Comparison of ENCODE assay signal across 19 mouse cellular contexts in genomic region chr7:73307586-73308490, GRCm38 (mm10).
A peak's percentile ranks its signal among the peaks of the same experiment; 100 is the strongest.
DNase-seq lines count a peak whose midpoint lies in the region; ATAC-seq and TF ChIP-seq lines count a peak whose summit lies in the region.
"Had no signal": no experiment of that assay in that cellular context is flagged by ENCODE, and none has a peak within 500 bp of the region (broad histone marks: within the 10 kb centered on the region; RNA-seq: fewer than 3 reads in every experiment).

No protein-coding gene starts in this region.

- in situ Hi-C loops in Patski (cut with MboI; ENCODE audit: low pct_unique_long_range_greater_than_20kb) = no loop called here

- peak; percentile 88 for ATAC-seq in kidney, embryonic 14.5 days (ENCODE audit: low FRiP score, low TSS enrichment)
- peak; percentile 68 for ATAC-seq in Patski
- ATAC-seq in limb, embryonic 11.5 days (ENCODE audit: insufficient number of reproducible peaks, low FRiP score, low TSS enrichment, low read depth) = 0 out of 2 replicates have a peak, but pooled peaks have one; percentile 12

- H3K4me2 ChIP-seq in kidney, embryonic 14.5 days (replicated peaks; ENCODE audit: low read depth, low read length) = no peak overlapping the region
- H3K4me2 ChIP-seq in limb, embryonic 11.5 days (ENCODE audit: low read depth, severe bottlenecking) = no peak overlapping the region
- H3K4me2 ChIP-seq: heart, embryonic 13.5 days had no signal

- DNase-seq in kidney, postnatal 14 days = no peak
- DNase-seq in Patski (ENCODE audit: low read depth, low spot score) = peak; percentile 46
- DNase-seq in embryo, embryonic 10.5 days (ENCODE audit: low spot score) = peak; percentile 60
- DNase-seq in limb, embryonic 11.5 days (ENCODE audit: low spot score) = no peak
- DNase-seq in urinary bladder, adult 18-20 months (ENCODE audit: low spot score in 2 of 2) = no peak
- DNase-seq in spleen, adult 18-20 months = no peak
- DNase-seq: adrenal gland, adult 8-10 months; cerebellum, adult 2 months; gastrocnemius, postnatal 25 days; kidney, adult 9 months; lung, adult 2 months; lung, postnatal 4 days; right cerebral cortex, postnatal 4 days; thymus, adult 18-20 months had no signal

- H3K4me1 ChIP-seq in kidney, embryonic 14.5 days (ENCODE audit: control insufficient read depth, insufficient read depth, low read length) = peaks cover 11% of the 10 kb centered on the region
- peaks cover 7% of the 10 kb centered on the region for H3K4me1 ChIP-seq in limb, embryonic 11.5 days (ENCODE audit: control insufficient read depth, insufficient read depth, low read length)

- H3K4me3 ChIP-seq in kidney, embryonic 14.5 days (ENCODE audit: low read length) = no peak overlapping the region
- H3K4me3 ChIP-seq in limb, embryonic 11.5 days (ENCODE audit: low read depth, low read length) = no peak overlapping the region
- H3K4me3 ChIP-seq: erythroblast, embryonic 14.5 days; heart, embryonic 13.5 days; myocyte had no signal

- H3K9me3 ChIP-seq in kidney, embryonic 14.5 days (ENCODE audit: control insufficient read depth, low read length) = no peaks in the 10 kb centered on the region
- no peaks in the 10 kb centered on the region for H3K9me3 ChIP-seq in limb, embryonic 11.5 days (ENCODE audit: control insufficient read depth, low read length)
- H3K9me3 ChIP-seq: heart, embryonic 13.5 days had no signal

- 30% methylated on average over 13 of the region's 13 CpGs for WGBS in kidney, embryonic 14.5 days
- 43% methylated on average over 13 of the region's 13 CpGs for WGBS in limb, embryonic 11.5 days

- CTCF ChIA-PET in Patski (lab: Charles Lee) = interaction anchor here (1.0 kb wide), 1 partner anchor 11 kb away, joined by 3 read pairs; no protein-coding TSS in a partner anchor

- no peak overlapping the region for H3K27ac ChIP-seq in kidney, embryonic 14.5 days (ENCODE audit: low read depth, low read length)
- H3K27ac ChIP-seq in limb, embryonic 11.5 days (replicated peaks; ENCODE audit: low read depth, low read length) = no peak overlapping the region
- H3K27ac ChIP-seq: heart, embryonic 13.5 days had no signal

- TF ChIP-seq CTCF in Patski (IDR thresholded peaks at IDR 0.05) = no peak

- POLR2A ChIA-PET in Patski (lab: Charles Lee) = no interaction called here

- H3K36me3 ChIP-seq in kidney, embryonic 14.5 days (ENCODE audit: control insufficient read depth, insufficient read depth, low read length) = no peaks in the 10 kb centered on the region
- no peaks in the 10 kb centered on the region for H3K36me3 ChIP-seq in limb, embryonic 11.5 days (ENCODE audit: control insufficient read depth, insufficient read depth, low read length)
- H3K36me3 ChIP-seq: G1E; heart, embryonic 13.5 days had no signal

- H3K9ac ChIP-seq in kidney, embryonic 14.5 days (ENCODE audit: low read depth, low read length) = no peak overlapping the region
- H3K9ac ChIP-seq in limb, embryonic 11.5 days (ENCODE audit: low read length) = no peak overlapping the region
- H3K9ac ChIP-seq: heart, embryonic 13.5 days had no signal

- H3K27me3 ChIP-seq in kidney, embryonic 14.5 days (ENCODE audit: control insufficient read depth, insufficient read depth, low read length) = no peaks in the 10 kb centered on the region; the same call in none of the 2 replicates
- no peaks in the 10 kb centered on the region for H3K27me3 ChIP-seq in Patski
- no peaks in the 10 kb centered on the region for H3K27me3 ChIP-seq in limb, embryonic 11.5 days (ENCODE audit: control insufficient read depth, insufficient read depth, low read length)

Comparison
In these comparisons a context has a peak if more than half of its experiments do, and no peak if none do; other contexts are left out.
1. ATAC-seq: peak in every context shown above with its lines; median percentile 88 in kidney, embryonic 14.5 days; 68 in Patski; 12 in limb, embryonic 11.5 days.
2. DNase-seq: peak in Patski (single experiment) and embryo, embryonic 10.5 days (single experiment); none in kidney, postnatal 14 days (single experiment), limb, embryonic 11.5 days (single experiment), urinary bladder, adult 18-20 months (0 of 2) and spleen, adult 18-20 months (0 of 2).